Mouse (Mus musculus) ES-Bruce4 (cell line): Measurements from ENCODE around the gene Lgr4. TPM values are rescaled to one million over a fixed set of nuclear protein-coding genes. Genes with fewer than 3 reads are reported as not detected.

ENCODE experiments used
- H3K27ac ChIP-seq: 2 replicates; pipeline ENCODE4 v1.5.1; 2012; ENCODE audit warnings: low read length, inconsistent platforms; ENCODE audit not compliant: insufficient read depth
- H3K27me3 ChIP-seq: 2 replicates; pipeline ENCODE4 v1.6.1; 2012; ENCODE audit warnings: mild to moderate bottlenecking, low read length, inconsistent platforms; ENCODE audit not compliant: control insufficient read depth, poor library complexity, insufficient read depth, severe bottlenecking
- H3K36me3 ChIP-seq: 2 replicates; pipeline ENCODE4 v1.6.1; 2012; ENCODE audit warnings: inconsistent platforms, mild to moderate bottlenecking, low read length, moderate library complexity; ENCODE audit not compliant: control insufficient read depth, poor library complexity, insufficient read depth, severe bottlenecking
- H3K4me1 ChIP-seq: one replicate; pipeline ENCODE4 v1.8.1; 2011; ENCODE audit warnings: low read length; ENCODE audit not compliant: control insufficient read depth, insufficient read depth
- H3K4me3 ChIP-seq: 2 replicates; pipeline ENCODE4 v1.5.1; 2011; ENCODE audit warnings: low read depth, mild to moderate bottlenecking, low read length
- H3K9ac ChIP-seq: 2 replicates; pipeline ENCODE4 v1.6.1; 2012; ENCODE audit warnings: low read depth, mild to moderate bottlenecking, inconsistent platforms; ENCODE audit not compliant: poor library complexity, severe bottlenecking
- H3K9me3 ChIP-seq: replicated peaks from 2 replicates; pipeline ENCODE4 v1.6.1; 2012; ENCODE audit warnings: mild to moderate bottlenecking, low read length, inconsistent platforms; ENCODE audit not compliant: control insufficient read depth, poor library complexity, insufficient read depth, severe bottlenecking
- CTCF ChIP-seq: IDR thresholded peaks from one replicate; pipeline ENCODE4 v1.8.1; 2011; ENCODE audit warnings: low read depth, low read length
- EP300 ChIP-seq: IDR thresholded peaks from 2 replicates; pipeline ENCODE4 v1.6.1; 2011; ENCODE audit warnings: low read depth, low read length; ENCODE audit not compliant: insufficient read depth
- POLR2A ChIP-seq: IDR thresholded peaks from one replicate; pipeline ENCODE4 v1.8.1; 2011; ENCODE audit warnings: low read length; ENCODE audit not compliant: insufficient read depth
- polyA plus RNA-seq: library from polyadenylated mRNA; stranded (reverse); fragments of >200 nt; gene quantifications from 2 replicates; pipeline ENCODE4 v1.2.4, GENCODE M21; 2011; ENCODE audit warnings: low read depth; ENCODE audit not compliant: missing spikeins, insufficient read depth, insufficient read length

Lgr4 gene
- polyA plus RNA-seq, 1 experiment, result 64.2 TPM

GRCm38 (mm10) chr2:109923945-109924344, 6.5 kb downstream of the Lgr4 start:
- Histone ChIP-seq H3K36me3 (peaks cover 28% of the 10 kb centered on the region; the same call in 1 of the 2 replicates), H3K4me1 (peaks cover 1% of the 10 kb centered on the region), H3K4me3 (no peak overlapping the region), H3K9ac (no peak overlapping the region), H3K9me3 (no peaks in the 10 kb centered on the region), H3K27ac (no peak overlapping the region), H3K27me3 (no peaks in the 10 kb centered on the region)
- no peak for TF ChIP-seq POLR2A
- no peak for TF ChIP-seq EP300
- TF ChIP-seq CTCF, result no peak

- H3K9ac ChIP-seq, result no peak overlapping the region
- H3K4me1 ChIP-seq, result peaks cover 1% of the 10 kb centered on the region
- H3K9me3 ChIP-seq, result no peaks in the 10 kb centered on the region
- peaks cover 17% of the 10 kb centered on the region; the same call in 1 of the 2 replicates for H3K36me3 ChIP-seq
- no peak overlapping the region for H3K4me3 ChIP-seq
- no peaks in the 10 kb centered on the region for H3K27me3 ChIP-seq
- TF ChIP-seq EP300 (no peak), POLR2A (no peak), CTCF (no peak)
- no peak overlapping the region for H3K27ac ChIP-seq
Measured at GRCm38 (mm10) chr2:109926984-109927383, 9.5 kb downstream of the Lgr4 start.

GRCm38 (mm10) chr2:109927446-109927845, 10.0 kb downstream of the Lgr4 start:
- Histone ChIP-seq H3K27ac (no peak overlapping the region), H3K36me3 (peaks cover 17% of the 10 kb centered on the region; the same call in 1 of the 2 replicates), H3K27me3 (no peaks in the 10 kb centered on the region), H3K9ac (no peak overlapping the region), H3K4me3 (no peak overlapping the region), H3K9me3 (no peaks in the 10 kb centered on the region), H3K4me1 (peaks cover 1% of the 10 kb centered on the region)
- TF ChIP-seq CTCF (no peak), EP300 (no peak), POLR2A (no peak)

- H3K4me3 ChIP-seq, result no peak overlapping the region
- no peak overlapping the region for H3K27ac ChIP-seq
- no peak overlapping the region for H3K9ac ChIP-seq
- no peaks in the 10 kb centered on the region for H3K9me3 ChIP-seq
- H3K27me3 ChIP-seq, result no peaks in the 10 kb centered on the region
- TF ChIP-seq EP300 (no peak), CTCF (no peak), POLR2A (no peak)
- H3K4me1 ChIP-seq, result peaks cover 1% of the 10 kb centered on the region
- peaks cover 19% of the 10 kb centered on the region; the same call in 1 of the 2 replicates for H3K36me3 ChIP-seq
Measured at GRCm38 (mm10) chr2:109927876-109928275, 10.4 kb downstream of the Lgr4 start.

GRCm38 (mm10) chr2:109928791-109929190, 11.3 kb downstream of the Lgr4 start:
- Histone ChIP-seq H3K9ac (no peak overlapping the region), H3K27ac (no peak overlapping the region), H3K9me3 (no peaks in the 10 kb centered on the region), H3K4me1 (peaks cover 1% of the 10 kb centered on the region), H3K36me3 (peaks cover 19% of the 10 kb centered on the region; the same call in 1 of the 2 replicates), H3K27me3 (no peaks in the 10 kb centered on the region), H3K4me3 (no peak overlapping the region)
- TF ChIP-seq CTCF (no peak), POLR2A (no peak), EP300 (no peak)

- H3K9ac ChIP-seq, result no peak overlapping the region
- no peaks in the 10 kb centered on the region for H3K27me3 ChIP-seq
- H3K4me1 ChIP-seq, result no peaks in the 10 kb centered on the region
- TF ChIP-seq CTCF (no peak), EP300 (no peak), POLR2A (no peak)
- no peaks in the 10 kb centered on the region for H3K9me3 ChIP-seq
- peaks cover 19% of the 10 kb centered on the region; the same call in 1 of the 2 replicates for H3K36me3 ChIP-seq
- no peak overlapping the region for H3K4me3 ChIP-seq
- H3K27ac ChIP-seq, result no peak overlapping the region
Measured at GRCm38 (mm10) chr2:109929256-109929655, 11.8 kb downstream of the Lgr4 start.
